Mouse (Mus musculus): ENCODE results near the gene Elovl7.

- TF ChIP-seq GATA1 (IDR thresholded peaks at IDR 0.05; ENCODE audit: borderline replicate concordance, low read length) (no peak), FLI1 (IDR thresholded peaks at IDR 0.05; ENCODE audit: low read length) (no peak)
These were observed 15.0 kb downstream of the Elovl7 start for GRCm38 (mm10) chr13:108229191-108229590.

Data from megakaryocyte, embryonic 14.5 days (primary cell).